Mouse (Mus musculus) mature B cell (primary cell): Measurements from ENCODE around the gene Dennd1a.

Source experiments
- in situ Hi-C: fragments of 300-500 bp; cut with MboI; formaldehyde crosslinking; loops from 2 replicates; pipeline ENCODE4 v1.14.3; 2019

The Dennd1a gene

GRCm38 (mm10) chr2:37879697-37880096 lies 407.5 kb downstream of the Dennd1a start:
- in situ Hi-C loops: no loop called here

- in situ Hi-C loops: no loop called here
Observed at GRCm38 (mm10) chr2:37872791-37873190, 414.4 kb downstream of the Dennd1a start.

GRCm38 (mm10) chr2:37869628-37870027 lies 417.6 kb downstream of the Dennd1a start:
- in situ Hi-C loops: no loop called here

GRCm38 (mm10) chr2:37867387-37867786 lies 419.8 kb downstream of the Dennd1a start:
- in situ Hi-C loops: no loop called here

- in situ Hi-C loops: no loop called here
Observed at GRCm38 (mm10) chr2:37857472-37857871, 429.7 kb downstream of the Dennd1a start.

GRCm38 (mm10) chr2:37856955-37857354 lies 430.2 kb downstream of the Dennd1a start:
- in situ Hi-C loops: no loop called here

DNA sequence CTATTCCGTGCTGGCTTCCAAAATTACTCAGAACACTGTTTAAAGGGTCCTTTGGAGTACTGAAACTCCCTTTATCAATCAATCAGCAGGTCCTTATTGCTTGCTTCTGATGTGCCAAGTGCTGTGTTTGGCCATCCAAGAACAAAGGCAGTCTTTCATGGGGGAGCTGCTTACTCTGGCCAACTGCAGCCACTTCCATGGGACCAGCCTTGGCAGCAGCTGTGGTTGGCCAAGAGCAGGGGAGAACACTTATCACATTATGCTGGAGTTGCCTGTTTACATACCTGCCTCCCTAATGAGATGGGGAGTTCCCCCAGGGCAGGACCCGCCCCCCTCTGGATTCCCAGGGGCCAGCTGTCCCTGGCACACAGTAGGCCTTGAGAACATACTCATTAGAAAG lies 432.0 kb downstream of the Dennd1a start:
- in situ Hi-C loops: no loop called here

GRCm38 (mm10) chr2:37853878-37854435 lies 433.2 kb downstream of the Dennd1a start:
- in situ Hi-C loops: no loop called here

GRCm38 (mm10) chr2:37850626-37851025 lies 436.6 kb downstream of the Dennd1a start:
- in situ Hi-C loops: no loop called here

DNA sequence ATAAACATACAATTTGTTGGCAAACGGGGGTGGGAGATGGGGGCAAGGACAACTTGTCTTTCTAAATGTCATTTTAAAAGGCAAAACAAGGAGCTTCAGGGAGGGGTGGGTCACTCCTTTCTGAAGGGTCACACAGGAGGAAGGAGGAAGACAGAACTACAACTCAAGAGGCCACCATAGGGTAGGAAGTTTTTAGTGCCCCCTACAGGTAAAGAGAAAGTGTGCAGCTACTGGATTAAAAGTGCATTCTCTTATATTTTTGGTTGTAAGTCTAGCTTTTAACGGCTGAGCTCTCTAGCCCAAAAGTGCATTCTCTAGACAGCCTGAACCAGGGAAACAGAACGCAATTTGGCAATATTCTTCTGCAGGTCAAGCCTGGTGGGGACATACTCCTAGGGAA lies 437.8 kb downstream of the Dennd1a start:
- in situ Hi-C loops: no loop called here

GRCm38 (mm10) chr2:37842719-37843118 lies 444.5 kb downstream of the Dennd1a start:
- in situ Hi-C loops: no loop called here

DNA sequence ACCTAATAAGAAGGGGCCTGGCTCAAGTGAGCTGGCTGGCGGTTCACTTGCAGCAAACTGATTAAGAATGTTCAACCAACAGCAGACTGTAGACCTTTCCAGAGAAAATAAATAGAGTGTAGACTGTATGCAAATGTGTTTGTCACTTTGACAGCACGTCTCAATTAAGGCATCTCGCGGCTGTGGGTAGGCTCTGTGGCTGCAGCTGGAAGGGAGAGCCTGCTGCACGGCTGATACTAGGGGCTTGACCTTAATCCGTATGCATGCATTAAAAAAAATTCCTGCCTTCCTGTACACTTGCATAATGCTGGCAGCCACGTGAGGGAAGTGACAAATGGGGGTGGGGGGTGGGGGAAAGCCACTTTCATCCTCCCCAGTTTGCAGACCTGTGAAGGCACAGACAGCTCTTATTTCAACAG lies 445.0 kb downstream of the Dennd1a start:
- in situ Hi-C loops: no loop called here

GRCm38 (mm10) chr2:37839922-37840321 lies 447.3 kb downstream of the Dennd1a start:
- in situ Hi-C loops: no loop called here

DNA sequence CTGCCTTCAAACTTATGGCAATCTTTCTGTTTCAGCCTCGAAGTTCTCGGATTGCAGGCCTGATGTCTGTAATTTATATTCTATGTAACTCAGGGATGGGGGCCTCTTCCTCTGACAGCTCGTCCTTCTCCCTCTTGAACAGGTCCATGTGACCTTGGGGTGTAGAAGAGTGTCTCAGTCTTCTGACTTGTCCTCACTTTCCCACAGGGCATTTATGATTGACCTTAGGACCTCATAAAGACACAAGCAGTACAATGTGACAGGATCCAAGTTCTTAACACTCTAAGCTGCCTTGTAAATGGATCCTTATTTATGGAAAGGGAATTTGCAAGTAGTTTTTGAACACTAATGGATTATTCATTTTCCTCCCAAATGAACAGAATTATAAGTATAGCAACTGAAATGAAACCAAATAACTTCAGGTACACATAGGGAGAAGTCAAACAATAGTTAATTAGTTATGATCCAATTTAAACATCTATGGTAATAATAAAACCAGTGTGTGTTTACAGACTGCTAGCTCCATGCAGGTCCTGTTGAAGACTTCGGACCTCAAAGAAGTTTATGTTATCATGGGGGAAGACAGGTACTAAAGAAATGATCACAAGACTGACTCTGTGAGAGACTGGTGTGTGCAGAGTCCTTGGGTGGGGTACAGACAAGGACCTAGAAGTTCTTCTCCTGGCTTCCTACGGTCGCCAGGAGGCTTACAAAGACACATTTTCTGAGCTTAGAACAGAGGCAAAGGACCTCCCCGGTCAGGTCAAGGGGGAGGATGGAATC lies 448.8 kb downstream of the Dennd1a start:
- in situ Hi-C loops: no loop called here

DNA sequence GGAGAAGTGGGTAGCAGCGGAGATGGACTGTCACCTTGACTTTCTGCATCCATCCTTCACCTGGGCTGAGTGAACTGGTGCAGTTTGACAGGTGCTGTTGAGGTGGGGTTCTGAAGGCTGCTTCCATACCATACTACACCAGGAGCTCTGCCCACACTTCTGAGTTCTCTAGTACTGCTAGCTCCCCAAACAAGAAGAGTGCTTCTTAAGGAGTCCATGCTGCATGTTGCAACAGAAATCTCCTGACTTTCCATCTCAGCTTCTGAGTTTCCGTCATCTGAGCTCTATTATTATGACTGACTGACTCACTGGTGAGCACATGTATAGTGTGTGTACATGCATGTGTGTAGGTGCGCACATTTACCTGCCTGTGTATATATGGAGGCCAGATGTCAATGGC lies 449.6 kb downstream of the Dennd1a start:
- in situ Hi-C loops: no loop called here

DNA sequence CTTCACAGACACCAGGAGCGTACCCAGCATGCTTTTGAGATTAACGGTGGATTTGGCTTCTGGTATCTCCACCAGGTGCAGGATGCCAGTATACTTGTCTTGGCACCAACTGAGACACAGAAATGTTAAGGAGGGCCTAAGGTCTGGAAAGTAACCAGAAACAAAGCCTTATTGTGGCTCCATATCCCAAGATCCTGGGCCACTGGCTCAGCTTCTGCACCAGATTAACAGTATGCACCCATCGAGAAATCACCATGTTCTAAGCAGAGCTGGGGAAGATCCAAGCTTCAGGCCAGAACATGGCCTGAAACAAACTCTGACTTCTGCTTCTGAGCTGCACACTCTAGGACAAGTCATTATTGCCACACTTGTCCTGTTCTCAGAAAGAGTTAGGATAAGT lies 450.3 kb downstream of the Dennd1a start:
- in situ Hi-C loops: no loop called here

GRCm38 (mm10) chr2:37832253-37832652 lies 454.9 kb downstream of the Dennd1a start:
- in situ Hi-C loops: no loop called here

- in situ Hi-C loops: no loop called here
Observed at GRCm38 (mm10) chr2:37829758-37830275, 457.4 kb downstream of the Dennd1a start.

DNA sequence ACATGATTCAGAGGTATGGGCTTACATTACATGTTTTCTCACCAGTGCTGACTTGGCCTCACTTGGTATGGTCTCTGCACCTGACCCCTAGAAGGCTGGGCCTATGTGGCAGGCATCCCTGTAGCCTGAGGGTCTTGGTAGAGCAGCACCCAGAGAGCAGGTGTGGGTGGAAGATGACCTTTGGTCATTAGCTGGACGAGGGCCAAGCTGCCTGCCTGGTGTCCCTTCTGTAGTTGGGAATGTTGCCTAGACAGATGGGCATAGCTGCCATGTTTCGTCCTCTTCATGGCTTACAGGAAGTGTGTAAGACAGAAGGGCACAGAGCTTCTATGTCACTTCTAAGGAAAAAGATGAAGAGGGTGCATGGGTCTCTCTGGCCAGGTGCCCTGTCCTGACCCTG lies 463.4 kb downstream of the Dennd1a start:
- in situ Hi-C loops: no loop called here

DNA sequence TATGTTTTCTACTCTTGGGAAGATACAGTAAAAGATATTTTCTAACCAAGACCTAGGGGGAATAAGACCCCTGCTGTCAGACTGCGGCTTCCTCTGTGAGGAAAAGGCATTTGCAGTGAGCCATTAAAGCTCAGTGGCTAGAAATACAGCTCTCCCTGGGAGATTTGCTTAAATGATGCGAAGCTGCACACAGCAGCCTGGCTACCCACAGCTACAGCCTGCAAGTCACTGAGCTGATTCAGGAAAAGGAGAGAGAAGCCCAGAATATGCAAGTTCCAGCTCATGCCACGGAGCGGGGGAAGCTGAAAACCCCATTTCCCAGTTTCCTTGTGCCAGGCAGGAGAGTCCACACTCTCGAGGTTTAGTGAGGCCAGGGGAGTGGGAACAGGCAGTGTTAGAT lies 465.1 kb downstream of the Dennd1a start:
- in situ Hi-C loops: no loop called here

- in situ Hi-C loops: no loop called here
Observed at GRCm38 (mm10) chr2:37819526-37820152, 467.6 kb downstream of the Dennd1a start.

DNA sequence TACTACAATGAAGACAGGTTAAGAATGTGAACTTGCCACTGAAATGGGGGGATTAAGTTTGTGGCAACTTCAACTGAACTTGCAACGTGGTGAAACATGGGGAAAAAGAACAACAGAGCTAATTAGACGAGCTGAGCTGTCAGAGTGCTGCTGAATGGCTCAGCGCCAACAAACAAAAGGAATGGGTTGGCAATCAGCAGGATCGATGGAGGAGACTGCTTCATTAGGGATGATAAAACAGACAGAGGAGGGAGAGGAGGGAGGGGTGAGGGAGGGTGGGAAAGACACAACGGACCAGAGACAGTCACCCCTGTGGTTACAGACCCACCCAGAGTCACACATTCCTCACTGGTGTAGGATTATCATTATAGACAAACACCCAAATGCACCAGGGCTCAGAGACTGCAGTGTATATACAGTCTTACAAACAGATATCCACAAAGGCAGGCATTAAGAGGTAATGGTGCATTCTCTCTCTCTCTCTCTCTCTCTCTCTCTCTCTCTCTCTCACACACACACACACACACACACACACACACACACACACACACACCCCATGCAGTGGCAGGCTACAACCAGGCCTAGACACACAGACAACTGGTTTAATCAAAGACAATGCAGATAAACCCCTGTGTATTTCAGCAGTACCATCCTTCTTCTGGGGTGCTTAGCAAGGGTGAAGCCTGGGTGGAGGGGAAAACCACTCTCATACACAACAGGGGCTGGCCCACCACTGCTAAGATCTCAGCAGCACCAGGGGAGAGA lies 468.2 kb downstream of the Dennd1a start:
- in situ Hi-C loops: no loop called here
